Mouse (Mus musculus) small intestine, adult 2 months (tissue): Measurements from ENCODE around the gene Golim4.

Experiments
- CTCF ChIP-seq: fragments of 200-500 bp; IDR thresholded peaks from 2 replicates; pipeline ENCODE4 v1.5.1; 2012; ENCODE audit warnings: low read depth, mild to moderate bottlenecking, control low read depth, inconsistent platforms, low read length, moderate library complexity, mixed read lengths; ENCODE audit not compliant: insufficient replicate concordance, insufficient read length; ENCODE audit errors: extremely low read depth
- POLR2A ChIP-seq: fragments of 200-500 bp; IDR thresholded peaks from 2 replicates; pipeline ENCODE4 v1.6.1; 2012; ENCODE audit warnings: low read depth, mild to moderate bottlenecking, control low read depth, inconsistent platforms, low read length, moderate library complexity

- TF ChIP-seq POLR2A, result no peak
- no peak for TF ChIP-seq CTCF
These were observed 46.0 kb downstream of the Golim4 start for GRCm38 (mm10) chr3:75910768-75911167.
